Mouse (Mus musculus): ENCODE data around the gene Sult6b2.

Sult6b2 gene

DNA sequence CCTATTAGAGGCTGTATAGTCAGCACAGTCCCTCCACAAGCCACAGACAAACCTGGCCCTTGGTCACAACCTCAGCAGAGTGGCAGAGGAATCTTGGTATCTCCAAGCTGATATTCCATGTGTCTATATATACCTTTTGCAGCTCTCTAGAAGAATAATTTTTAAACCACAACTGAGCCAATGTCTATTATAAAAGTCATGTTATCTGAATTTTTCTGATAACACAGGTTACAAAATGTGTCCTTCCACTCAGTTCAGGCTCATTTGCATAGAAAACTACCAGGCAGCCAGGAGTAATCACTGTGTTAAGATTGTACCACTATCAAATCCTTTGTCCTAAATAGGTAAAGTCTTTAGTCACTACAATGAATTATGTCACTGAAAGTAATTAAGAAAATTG, at the start of gene Sult6b2:
Gene Sult6b2 (minus strand): TSS at position 101 of the 400 bp plus-strand sequence.
- in situ Hi-C loops (cut with MseI, MboI): no loop called here

DNA sequence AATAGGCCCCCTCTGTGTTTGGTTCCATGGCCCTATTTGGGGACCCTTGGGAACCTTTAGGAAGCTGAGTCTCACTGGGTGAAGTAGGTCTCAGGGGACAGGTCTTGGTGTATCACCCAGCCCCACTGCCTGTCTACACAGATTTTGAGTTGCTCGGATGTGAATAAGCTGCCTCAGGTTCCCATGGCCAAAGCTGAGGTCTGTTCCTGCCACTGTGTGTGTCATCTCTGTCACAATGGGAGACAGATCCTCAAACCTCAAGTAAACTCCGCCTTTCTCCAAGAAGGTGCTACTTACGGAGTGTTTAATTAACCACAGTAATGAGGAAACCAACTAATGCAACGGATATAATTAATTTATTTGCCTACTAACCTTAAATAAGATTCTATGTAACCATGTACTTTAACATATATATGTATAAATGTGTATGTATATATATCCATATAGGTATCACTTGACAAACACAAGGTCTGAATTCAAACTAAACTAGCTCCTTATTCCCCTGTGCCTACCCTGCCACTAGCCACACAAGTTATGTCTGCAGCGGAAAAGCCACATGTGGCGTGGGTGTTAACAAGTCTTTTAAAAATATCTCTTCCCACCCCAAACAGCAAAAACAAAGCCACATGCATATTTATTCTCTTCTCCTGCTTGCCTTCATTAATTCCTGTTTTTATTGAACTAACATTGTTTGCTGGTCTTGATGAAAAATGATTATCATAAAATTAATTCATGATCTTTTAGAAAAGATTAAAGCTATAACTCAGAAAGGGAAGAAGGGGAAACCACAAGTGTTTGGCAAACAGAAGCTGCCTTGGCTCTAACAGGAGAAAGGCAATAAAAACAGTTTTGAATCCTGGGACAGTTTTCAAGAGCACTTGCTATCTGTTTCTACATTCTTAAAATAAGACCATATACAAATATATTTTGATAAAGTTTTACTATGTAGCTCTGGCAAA, 48.4 kb upstream of the Sult6b2 start:
- in situ Hi-C loops (cut with MseI, MboI): no loop called here

DNA sequence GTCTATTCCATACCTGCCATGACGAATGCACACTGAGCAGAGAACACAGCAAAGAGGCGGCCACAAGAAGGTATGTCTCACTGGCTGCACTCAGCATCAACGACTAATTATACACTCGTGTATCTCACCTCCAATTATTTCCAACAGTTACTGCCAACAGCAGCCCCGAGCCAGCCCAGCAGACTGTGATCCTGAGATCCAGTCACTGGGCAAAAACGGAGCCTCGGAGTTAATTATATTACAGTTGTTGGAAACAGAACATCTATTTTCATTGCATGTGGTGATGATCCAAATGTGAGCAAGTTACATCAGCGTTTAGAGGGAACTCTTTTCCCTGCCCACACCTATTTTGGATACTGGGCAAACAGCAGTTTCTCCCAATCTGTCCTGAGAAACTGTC, 46.1 kb upstream of the Sult6b2 start:
- in situ Hi-C loops (cut with MseI, MboI): no loop called here

DNA sequence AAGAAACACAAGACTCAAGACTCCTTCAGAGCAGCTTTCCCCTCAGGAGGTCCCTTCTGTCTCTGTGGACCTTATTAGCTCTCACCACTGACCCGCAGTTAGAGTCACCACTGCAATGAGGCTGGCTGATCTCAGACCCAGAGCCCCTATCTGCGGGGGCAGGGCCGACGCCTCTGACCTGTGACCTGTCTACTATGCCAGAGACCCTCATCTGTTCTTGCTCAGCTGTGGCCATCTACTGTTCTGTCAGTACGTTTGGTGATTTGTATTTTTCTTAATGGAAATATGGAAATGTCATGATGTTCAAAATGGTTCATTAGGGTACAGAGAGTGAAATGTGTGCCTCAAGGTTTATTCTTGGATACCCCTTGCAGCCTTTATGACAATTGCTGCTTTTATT, 45.0 kb upstream of the Sult6b2 start:
- in situ Hi-C loops (cut with MseI, MboI): no loop called here

DNA sequence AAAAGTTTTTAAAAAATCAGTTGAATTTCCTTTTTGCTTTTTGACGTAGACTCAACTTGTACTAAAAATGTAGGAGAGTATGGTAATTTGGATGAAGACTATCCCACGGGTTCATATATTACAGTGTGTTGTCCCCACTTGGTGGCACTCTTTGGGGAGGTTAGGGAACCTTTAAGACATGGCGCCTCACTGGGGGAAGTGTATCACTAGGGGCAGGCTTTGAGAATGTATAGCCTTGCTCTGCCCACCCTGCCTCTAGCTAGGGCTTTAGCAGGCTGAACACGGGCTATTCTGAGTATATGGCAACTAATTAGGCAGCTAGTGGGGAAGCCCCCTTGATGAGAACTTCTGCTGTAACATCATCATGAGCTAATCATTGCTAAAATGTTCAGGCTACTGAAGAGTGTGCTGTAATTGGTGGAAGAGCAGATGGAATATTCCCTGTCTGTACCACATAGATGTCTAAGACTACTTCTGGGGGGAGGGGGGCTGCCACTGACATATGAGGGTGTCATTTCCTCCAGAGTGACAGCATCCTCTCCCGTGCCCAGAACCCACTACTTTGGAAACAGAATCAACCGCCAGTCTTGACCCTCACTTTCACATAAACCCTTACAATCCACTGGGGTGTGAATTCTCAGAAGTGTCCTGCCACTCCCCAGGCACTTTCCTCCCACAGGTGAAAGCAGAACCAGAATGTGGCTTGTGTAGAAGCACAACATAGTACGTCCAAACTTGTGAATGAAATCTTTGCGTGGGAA, 43.8 kb upstream of the Sult6b2 start:
- in situ Hi-C loops (cut with MseI, MboI): no loop called here

DNA sequence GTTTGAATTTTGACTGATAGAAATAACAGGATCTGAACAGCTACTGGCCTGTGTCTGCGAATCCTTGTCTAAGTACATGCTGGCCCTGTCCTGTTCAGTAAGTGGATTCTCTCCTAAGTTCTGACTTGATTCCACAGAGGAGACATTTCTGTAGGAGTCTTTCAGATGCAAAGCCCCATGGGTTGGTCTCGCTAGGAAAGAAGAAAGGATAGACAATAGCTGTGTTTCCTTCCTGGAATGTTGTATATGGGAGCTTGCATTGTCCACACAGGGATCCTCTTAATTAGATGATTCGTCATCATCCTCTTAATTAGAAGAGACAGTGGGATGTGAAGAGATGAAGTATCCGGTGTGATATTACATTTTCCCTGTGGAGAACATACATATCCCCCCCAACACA, 42.6 kb upstream of the Sult6b2 start:
- in situ Hi-C loops (cut with MseI, MboI): no loop called here

DNA sequence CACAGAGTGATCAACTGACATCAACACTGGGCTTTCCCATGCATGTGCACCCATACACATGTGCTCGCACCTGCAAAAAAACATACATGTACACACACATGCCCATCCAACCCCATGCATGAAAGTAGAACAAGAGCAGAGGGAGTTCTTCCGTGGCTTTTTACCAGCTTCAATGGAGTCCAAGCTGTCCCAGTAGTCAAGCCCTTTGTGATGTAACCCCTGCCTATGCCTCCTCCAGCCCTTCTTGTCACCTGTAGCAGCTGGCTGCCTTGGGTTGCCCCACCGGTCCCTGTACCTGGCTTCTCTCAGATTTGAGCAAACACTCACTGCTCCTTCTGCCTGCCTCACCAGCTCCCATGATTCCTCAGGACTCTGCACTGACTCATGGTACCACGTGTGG, 40.8 kb upstream of the Sult6b2 start:
- in situ Hi-C loops (cut with MseI, MboI): no loop called here

DNA sequence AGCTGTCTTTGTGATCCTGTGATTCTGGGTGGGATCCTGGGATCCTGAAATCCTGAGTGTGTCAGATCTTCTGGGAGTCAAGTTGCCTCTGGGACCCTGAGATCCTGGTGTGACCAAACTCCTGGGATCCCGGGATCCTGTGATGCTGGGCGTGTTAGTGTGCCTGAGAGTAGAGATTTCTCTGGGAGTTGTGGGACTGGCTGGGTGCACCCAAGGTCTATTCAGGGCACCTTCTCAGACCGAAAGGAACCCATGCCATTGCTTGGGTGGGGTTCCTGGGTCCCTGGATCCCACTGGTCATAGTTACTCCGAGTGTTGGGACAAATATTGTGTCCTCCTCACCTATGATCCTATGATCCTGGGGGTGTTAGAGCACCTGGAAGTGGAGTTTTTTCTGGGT, 39.8 kb upstream of the Sult6b2 start:
- in situ Hi-C loops (cut with MseI, MboI): no loop called here

DNA sequence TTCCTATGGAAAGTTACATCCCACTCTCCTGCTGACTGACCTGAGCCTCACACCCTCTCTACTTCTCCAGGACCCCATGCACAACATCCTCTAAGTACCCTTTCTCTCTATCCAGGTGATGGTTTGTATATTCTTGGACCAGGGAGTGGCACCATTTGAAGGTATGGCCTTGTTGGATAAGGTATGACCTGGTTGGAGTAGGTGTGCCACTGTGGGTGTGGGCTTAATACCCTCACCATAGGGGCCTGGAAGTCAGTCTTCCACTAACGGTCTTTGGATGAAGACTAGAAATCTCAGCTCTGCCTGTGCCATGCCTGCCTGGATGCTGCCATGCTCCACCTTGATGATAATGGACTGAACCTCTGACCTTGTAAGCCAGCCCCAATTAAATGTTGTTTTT, 34.2 kb upstream of the Sult6b2 start:
- in situ Hi-C loops (cut with MseI, MboI): no loop called here

DNA sequence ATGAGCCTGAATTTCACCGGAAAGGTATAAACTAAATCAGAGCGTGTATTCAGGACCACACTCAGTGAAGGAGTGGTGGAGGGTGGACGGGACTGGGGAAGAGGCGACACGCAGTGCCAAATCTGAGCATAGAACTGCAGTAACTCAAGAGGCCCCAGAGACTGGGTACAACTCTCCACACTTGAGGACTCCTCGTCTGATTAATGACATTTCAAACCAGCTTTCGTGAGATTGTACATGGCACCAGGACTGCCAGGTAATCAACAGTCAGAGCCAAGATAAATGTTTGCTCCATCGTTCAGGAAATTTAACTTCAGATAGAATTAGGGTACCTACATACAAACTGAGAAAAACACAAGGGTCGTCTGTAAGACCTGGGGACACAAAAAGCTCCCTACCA, 33.0 kb upstream of the Sult6b2 start:
- in situ Hi-C loops (cut with MseI, MboI): no loop called here

DNA sequence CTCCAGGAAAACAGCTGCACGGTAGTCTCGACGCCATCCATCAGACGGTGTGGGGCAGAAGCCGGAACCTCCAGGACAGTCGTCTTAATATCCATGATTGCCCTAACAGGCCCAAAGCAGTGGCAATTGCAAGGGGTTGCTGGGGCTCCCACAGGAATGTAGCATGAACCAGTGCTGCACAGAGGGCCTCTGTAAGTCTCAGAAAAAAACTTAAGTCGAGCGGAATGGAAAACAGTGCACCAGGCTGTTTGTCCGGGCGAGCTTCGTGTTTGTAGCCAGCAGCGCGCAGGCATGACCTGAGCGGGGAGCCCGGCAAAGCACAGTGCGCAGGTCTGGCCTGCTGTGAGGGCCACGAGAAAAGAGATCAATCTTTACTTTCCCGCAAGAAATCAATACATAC, 31.4 kb upstream of the Sult6b2 start:
- in situ Hi-C loops (cut with MseI, MboI): no loop called here

DNA sequence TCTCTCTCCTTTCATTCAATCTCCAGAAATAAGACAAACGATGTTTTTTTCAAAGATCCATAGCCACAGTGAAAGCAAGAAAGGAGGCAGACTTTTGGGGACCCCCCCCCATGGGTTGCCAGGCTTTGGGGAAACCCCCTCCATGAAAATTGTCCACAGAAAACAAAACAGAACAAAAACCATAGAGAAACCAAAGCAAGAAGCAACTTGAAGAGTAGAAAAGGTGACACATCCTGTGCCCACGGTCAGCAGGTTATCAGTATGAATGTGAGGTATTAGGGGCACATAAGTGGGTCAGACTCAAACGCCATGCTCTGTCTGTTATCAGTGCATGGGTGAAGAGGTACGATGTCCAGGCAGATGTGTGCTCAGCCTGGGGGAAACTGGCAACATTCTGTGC, 30.6 kb upstream of the Sult6b2 start:
- in situ Hi-C loops (cut with MseI, MboI): no loop called here

DNA sequence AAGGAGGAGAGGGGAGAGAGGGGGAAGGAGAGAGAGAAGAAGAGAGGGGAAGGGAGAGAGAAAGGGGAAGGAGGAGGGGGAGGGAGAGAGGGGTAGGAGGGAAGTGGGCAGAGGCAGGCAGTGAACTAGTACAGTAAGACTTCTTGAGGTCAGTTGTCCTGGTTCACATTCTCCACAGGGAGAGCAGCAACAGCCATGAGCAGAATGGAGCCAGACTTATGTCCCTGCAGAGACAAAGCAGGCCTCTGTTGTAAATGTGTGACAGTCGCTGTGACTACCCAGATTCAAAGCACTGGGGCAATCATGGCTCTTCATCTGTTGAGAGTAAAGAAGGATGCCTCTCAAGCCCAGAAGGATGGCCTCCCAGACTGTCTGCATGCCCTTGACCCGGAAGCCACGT, 27.4 kb upstream of the Sult6b2 start:
- in situ Hi-C loops (cut with MseI, MboI): no loop called here

DNA sequence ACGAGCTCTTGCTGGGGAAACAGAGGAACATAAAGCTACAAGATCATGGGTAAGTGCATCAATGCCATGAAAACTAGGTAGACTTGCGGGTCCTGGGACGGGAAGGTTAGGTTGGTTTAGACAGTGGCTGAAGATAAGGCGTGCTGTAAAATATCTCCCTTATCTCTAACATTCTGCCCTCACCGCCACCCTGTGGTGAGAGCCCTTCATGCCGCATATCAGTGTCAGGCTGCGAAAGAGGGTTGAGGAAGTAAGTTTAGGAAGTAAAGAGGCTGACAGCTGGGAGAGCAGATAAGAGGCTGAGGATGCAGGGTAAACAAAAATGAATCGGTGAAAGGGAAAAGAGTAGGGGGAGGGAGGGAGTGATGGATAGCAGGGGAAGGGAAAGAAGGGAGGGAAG, 26.9 kb upstream of the Sult6b2 start:
- in situ Hi-C loops (cut with MseI, MboI): no loop called here

DNA sequence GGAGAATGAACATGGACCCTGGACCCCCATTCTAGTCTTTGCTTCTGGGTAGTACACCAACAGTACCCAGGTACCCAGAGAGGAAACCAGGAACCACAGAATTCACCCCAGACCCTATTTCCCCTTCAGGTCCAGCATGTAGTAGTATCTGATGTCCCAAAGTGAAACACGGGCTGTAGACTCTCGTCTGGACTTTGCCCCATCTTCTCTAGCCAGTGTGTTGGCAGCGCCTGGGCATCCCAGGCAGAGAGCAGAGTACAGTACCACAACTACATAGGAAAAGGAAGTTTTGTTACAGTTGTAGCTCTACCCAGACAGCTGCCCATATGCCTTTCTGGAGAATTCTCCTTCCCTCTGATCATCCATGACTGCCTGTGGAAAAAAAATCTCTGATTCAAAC, 25.9 kb upstream of the Sult6b2 start:
- in situ Hi-C loops (cut with MseI, MboI): no loop called here

DNA sequence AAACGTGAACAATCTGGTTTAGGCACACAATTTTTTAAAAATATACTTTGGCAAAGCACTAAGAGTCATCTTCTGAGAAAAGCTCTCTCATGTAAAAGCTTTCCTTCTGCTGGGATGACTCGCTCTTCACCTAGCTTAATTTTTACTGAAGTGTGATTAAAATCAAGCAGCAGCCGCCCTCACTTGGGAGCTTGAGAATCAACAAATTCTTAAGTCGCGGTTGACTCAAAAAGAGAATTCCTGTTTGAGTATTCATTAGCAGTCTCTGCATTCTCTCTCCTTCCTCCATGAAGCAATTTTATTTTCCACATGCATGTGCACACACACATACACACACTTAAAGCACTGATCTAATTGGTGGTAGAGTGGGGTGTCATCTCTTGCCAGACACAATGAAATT, 21.1 kb upstream of the Sult6b2 start:
- in situ Hi-C loops (cut with MseI, MboI): no loop called here

DNA sequence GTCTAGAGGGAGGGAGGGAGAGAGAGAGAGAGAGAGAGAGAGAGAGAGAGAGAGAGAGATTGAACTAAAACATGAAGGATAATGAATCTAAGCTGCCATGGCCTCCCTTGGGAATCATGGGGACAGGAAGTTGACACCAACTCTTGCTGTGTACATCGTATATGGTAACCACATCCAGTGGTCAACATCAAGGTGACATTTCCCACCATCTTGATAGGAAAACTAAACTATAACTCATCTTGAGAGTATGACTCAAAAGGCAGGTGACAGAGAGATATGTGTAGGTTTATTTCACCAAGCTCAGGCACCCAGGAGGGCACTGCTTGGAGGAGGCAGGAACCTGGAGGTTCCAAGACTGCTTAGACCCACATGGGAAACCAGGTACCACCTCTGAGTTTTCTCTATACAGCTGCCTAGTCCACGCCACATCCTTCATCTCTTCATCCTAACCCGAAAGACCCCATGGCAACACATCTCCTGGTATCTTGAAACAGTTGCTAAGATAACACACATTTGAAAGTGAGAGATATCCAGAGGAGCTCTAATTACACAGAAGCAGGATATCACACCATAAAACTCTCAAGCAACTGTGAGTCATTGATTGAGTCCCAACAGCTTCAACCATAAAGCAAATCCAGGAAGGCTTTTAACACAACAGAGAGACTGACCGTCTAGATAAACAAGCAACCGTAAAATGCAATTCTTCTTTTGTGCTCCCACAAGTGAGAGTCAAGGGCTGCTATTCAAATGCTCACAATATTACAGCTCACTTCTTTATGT, 18.9 kb upstream of the Sult6b2 start:
- in situ Hi-C loops (cut with MseI, MboI): no loop called here

DNA sequence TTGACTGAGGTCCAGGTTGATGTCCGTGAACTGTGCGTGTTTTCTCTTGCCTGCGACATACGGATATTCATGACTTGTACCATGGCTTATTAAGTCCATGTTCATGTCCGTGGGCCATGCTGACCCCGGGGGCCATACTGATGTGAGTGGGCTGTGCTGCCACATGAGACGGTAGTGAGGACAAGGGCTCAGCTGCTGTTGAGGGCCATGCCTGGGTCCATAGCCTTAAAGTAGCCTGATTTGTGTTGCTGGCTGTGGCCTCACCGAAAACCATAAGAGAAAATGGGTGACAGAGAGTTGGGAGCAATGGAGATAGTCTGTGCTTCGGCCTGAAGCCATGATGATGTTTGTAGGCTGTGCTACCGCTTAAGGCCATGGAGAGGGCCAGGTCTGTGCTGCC, 14.0 kb upstream of the Sult6b2 start:
- in situ Hi-C loops (cut with MseI, MboI): no loop called here

DNA sequence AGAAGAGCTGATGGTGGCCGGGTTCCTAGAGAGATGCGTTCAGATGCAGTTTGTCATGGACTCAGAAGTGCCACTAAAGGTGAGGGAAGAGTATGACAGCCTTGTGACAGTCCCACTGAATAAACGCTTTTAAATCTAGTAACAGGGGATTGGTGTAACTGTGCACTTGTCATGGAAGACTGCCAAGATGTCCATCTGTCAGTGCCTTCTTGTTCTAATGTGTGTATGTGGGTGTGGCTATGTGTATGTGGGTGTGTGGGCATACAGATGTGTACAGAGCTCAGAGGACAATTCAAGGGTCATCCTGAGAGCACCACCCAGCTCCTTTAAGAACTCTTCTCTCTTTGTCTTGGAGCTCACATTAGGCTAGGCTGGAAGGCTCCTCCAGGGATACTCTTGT, 11.2 kb upstream of the Sult6b2 start:
- in situ Hi-C loops (cut with MseI, MboI): no loop called here

DNA sequence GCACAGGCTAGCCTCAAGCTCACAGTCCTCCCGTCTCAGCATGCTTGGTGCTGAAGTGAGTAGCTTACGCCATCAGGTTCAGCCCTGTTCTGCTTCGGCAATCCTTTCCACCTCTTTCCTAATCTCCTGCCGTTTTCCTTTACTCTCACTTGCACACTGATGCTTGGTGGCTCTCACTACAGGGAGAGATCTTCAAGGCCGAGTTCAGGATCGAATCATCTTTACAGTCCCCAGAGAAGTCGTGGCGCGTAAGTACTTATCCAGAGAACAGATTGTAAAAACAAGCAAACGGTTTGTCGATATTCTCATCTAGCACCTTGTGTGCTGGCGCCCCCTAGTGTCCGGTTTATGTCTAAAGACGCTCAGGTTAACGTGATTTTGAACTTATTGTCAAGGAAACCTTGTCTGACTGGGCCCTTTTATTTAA, 10.2 kb upstream of the Sult6b2 start:
- in situ Hi-C loops (cut with MseI, MboI): no loop called here

DNA sequence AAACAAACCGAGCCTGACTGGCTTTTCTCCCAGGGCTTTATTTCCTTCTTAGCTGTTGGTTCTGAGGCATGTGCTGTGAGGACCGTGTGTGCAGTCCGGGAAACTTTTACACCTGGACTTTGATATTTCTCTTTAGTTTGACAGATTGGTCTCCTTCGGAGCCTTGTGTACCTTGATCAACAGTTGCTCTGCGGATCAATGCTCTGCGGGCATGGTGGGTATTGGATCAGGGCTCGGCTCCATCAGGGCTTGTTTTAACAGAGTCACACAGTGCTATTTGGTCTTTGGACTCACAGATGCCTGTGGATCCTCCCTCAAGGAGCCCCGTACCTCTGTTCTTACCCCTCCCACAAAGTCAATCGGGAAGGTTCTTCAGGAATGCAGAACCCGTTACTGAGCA, 9.7 kb upstream of the Sult6b2 start:
- in situ Hi-C loops (cut with MseI, MboI): no loop called here

DNA sequence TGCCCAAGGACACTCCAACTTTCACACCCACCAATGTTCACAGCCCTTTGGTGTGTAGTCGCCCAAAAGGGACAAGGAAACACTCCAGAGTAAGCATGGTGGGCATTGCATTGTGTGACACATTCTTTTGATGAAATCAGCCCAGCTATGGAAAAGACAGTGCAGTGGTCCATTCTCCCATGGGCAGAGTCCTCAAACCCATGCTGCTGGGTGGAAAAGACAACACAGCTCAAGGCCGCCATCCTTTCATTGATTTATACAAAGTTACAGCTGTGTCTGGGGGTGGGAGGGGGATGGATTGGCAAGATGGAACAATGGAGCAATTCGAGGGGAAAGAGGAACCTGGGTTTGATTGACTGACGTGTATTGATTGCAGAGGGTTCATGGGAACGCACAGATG, 8.7 kb upstream of the Sult6b2 start:
- in situ Hi-C loops (cut with MseI, MboI): no loop called here
